11 mouse cellular contexts compared by ENCODE assay signal in genomic region chr12:17358981-17359380, GRCm38 (mm10). TPM values are rescaled to one million over a fixed set of nuclear protein-coding genes. Genes with fewer than 3 reads are reported as not detected.
DNase-seq lines count a peak whose midpoint lies in the region; ATAC-seq and TF ChIP-seq lines count a peak whose summit lies in the region.
"Had no signal": no experiment of that assay in that cellular context is flagged by ENCODE, and none has a peak within 500 bp of the region (broad histone marks: within the 10 kb centered on the region; RNA-seq: fewer than 3 reads in every experiment).

No protein-coding gene starts in this region.

- TF ChIP-seq CTCF in cerebellum, adult 2 months (IDR thresholded peaks at IDR 0.05; ENCODE audit: borderline replicate concordance, insufficient read depth, low read depth, low read length): no peak
- TF ChIP-seq CTCF in layer of hippocampus, adult 2 months (conservative IDR thresholded peaks at IDR 0.05): peak; percentile 70
- TF ChIP-seq CTCF in Patski (IDR thresholded peaks at IDR 0.05): peak; percentile 46
- TF ChIP-seq CTCF in lung, adult 2 months (IDR thresholded peaks at IDR 0.05; ENCODE audit: insufficient read depth, low read length): no peak

- DNase-seq in cerebellum, postnatal 14 days: peak; percentile 16 to 24
- DNase-seq in cerebellum, adult 2 months: no peak
- peak in 1 of 2 experiments; percentile 33 for DNase-seq in layer of hippocampus, adult 2 months (ENCODE audit: low spot score in 2 of 2)
- no peak for DNase-seq in layer of hippocampus, adult 9-10 months (ENCODE audit: low spot score)
- no peak for DNase-seq in Patski (ENCODE audit: low read depth, low spot score)
- DNase-seq in lung, adult 2 months: peak; percentile 26
- DNase-seq in thymus, postnatal 25 days: no peak
- DNase-seq in ovary, adult 18-20 months (ENCODE audit: low spot score): no peak
- DNase-seq: liver, embryonic 13.5 days had no signal

- WGBS in cerebellum, adult 2 months: 87% methylated on average over 9 of the region's 9 CpGs
- WGBS in lung, adult 2 months: 77% methylated on average over 9 of the region's 9 CpGs

- in situ Hi-C loops in Patski (cut with MboI; ENCODE audit: low pct_unique_long_range_greater_than_20kb): no loop called here

- CTCF ChIA-PET in Patski (lab: Charles Lee): no interaction called here

- no peak overlapping the region for H3K27ac ChIP-seq in cerebellum, adult 2 months (ENCODE audit: insufficient read depth, low read length)
- H3K27ac ChIP-seq in layer of hippocampus, adult 2 months: no peak overlapping the region
- H3K27ac ChIP-seq: liver, embryonic 13.5 days had no signal

- no peak for ATAC-seq in Patski

- no peaks in the 10 kb centered on the region for H3K27me3 ChIP-seq in cerebellum, adult 2 months (ENCODE audit: control insufficient read depth, insufficient read depth, low read length)
- no peaks in the 10 kb centered on the region for H3K27me3 ChIP-seq in Patski
- H3K27me3 ChIP-seq: liver, embryonic 13.5 days had no signal

- H3K4me3 ChIP-seq in cerebellum, adult 2 months (replicated peaks; ENCODE audit: insufficient read depth, low read depth, low read length): no peak overlapping the region
- H3K4me3 ChIP-seq in layer of hippocampus, adult 2 months: no peak overlapping the region
- no peak overlapping the region for H3K4me3 ChIP-seq in lung, adult 2 months (replicated peaks; ENCODE audit: extremely low read depth, low read depth, low read length)
- H3K4me3 ChIP-seq: erythroblast, embryonic 14.5 days; liver, embryonic 13.5 days had no signal

- no peaks in the 10 kb centered on the region for H3K4me1 ChIP-seq in cerebellum, adult 2 months (ENCODE audit: control insufficient read depth, insufficient read depth, low read length)
- H3K4me1 ChIP-seq in lung, adult 2 months (ENCODE audit: control insufficient read depth, insufficient read depth, low read length): no peaks in the 10 kb centered on the region
- H3K4me1 ChIP-seq: liver, embryonic 13.5 days had no signal

- TF ChIP-seq POLR2A in cerebellum, adult 2 months (IDR thresholded peaks at IDR 0.05; ENCODE audit: borderline replicate concordance, insufficient read depth, low read length): no peak
- TF ChIP-seq POLR2A in lung, adult 2 months (IDR thresholded peaks at IDR 0.05; ENCODE audit: borderline replicate concordance, extremely low read depth, low read depth, low read length): no peak

- POLR2A ChIA-PET in Patski (lab: Charles Lee): no interaction called here

RNA-seq across cellular contexts. Expression of gene Nol10, which starts 10.7 kb away (rescaled TPM):
- 14.9 and 16.6 TPM in 2 replicates for polyA plus RNA-seq in cerebellum, adult 2 months (2012; rRNA removed)
- total RNA-seq in layer of hippocampus, adult 2 months (2021): 10 to 100 TPM; 19.7 to 20.7 TPM
- 18.6 TPM for polyA plus RNA-seq in Patski (2021)
- polyA plus RNA-seq in lung, adult 2 months (2012; rRNA removed): 2.5 and 3.7 TPM in 2 replicates

RNA-seq across cellular contexts. Expression of gene Atp6v1c2, which starts 29.8 kb away (rescaled TPM):
- 0.15 and 0.16 TPM in 2 replicates for polyA plus RNA-seq in cerebellum, adult 2 months (2012; rRNA removed)
- 1 to 10 TPM; 3.9 to 4.0 TPM for total RNA-seq in layer of hippocampus, adult 2 months (2021)
- not detected for polyA plus RNA-seq in Patski (2021)
- polyA plus RNA-seq in lung, adult 2 months (2012; rRNA removed): 42.8 and 55.3 TPM in 2 replicates
- total RNA-seq: heart, postnatal 36 days had no signal
- polyA plus RNA-seq: erythroblast, embryonic 14.5 days; liver, embryonic 13.5 days had no signal

Comparison
In these comparisons a context has a peak if more than half of its experiments do, and no peak if none do; other contexts are left out.
1. DNase-seq: peak in cerebellum, postnatal 14 days (2 of 2) and lung, adult 2 months (single experiment); none in cerebellum, adult 2 months (0 of 2), layer of hippocampus, adult 9-10 months (single experiment), Patski (single experiment), thymus, postnatal 25 days (single experiment) and ovary, adult 18-20 months (single experiment).
2. CTCF ChIP-seq: peak in layer of hippocampus, adult 2 months (single experiment) and Patski (single experiment); none in cerebellum, adult 2 months (single experiment) and lung, adult 2 months (single experiment).
3. RNA of gene Atp6v1c2, which starts 29.8 kb away (polyA plus RNA-seq): 42.8 to 55.3 TPM in lung, adult 2 months; 0.15 to 0.16 TPM in cerebellum, adult 2 months and not detected in Patski (single experiment); every median in the first group is over 10 times any median in the second.